Mouse (Mus musculus): Measurements from ENCODE around the gene Chst4. TPM values are rescaled to one million over a fixed set of nuclear protein-coding genes. Genes with fewer than 3 reads are reported as not detected.
"Not testable (repeated sequence)": the region's sequence is repeated elsewhere in the genome, so short reads cannot be mapped to it uniquely, and the experiment has no call there.

Chst4 gene
- not detected in 2 replicates for total RNA-seq (2014; fragmentation: Nextera tagmentation)
- total RNA-seq (2017): not detected in 2 replicates

GRCm38 (mm10) chr8:110039659-110040058 is at the start of gene Chst4:
Chst4 (minus strand) TSS chr8:110039740.
- ATAC-seq (replicated peaks; ENCODE audit: poor library complexity, severe bottlenecking): no peak

GRCm38 (mm10) chr8:110082416-110083105 is 43.0 kb upstream of the Chst4 start:
- ATAC-seq (replicated peaks; ENCODE audit: poor library complexity, severe bottlenecking): no peak

GRCm38 (mm10) chr8:110079282-110080221 is 40.0 kb upstream of the Chst4 start, which contains the start of gene Zfp612:
Zfp612 (plus strand) TSS chr8:110079746.
- peak; percentile 81 for ATAC-seq (replicated peaks; ENCODE audit: poor library complexity, severe bottlenecking)

GRCm38 (mm10) chr8:110074496-110074895 is 35.0 kb upstream of the Chst4 start:
- ATAC-seq (replicated peaks; ENCODE audit: poor library complexity, severe bottlenecking): no peak

- peak; percentile 80 for ATAC-seq (replicated peaks; ENCODE audit: poor library complexity, severe bottlenecking)
These were observed 32.1 kb upstream of the Chst4 start for GRCm38 (mm10) chr8:110071600-110071999.

- ATAC-seq (replicated peaks; ENCODE audit: poor library complexity, severe bottlenecking): no peak
These were observed 30.2 kb upstream of the Chst4 start for GRCm38 (mm10) chr8:110069706-110070105.

GRCm38 (mm10) chr8:110065676-110066075 is 26.1 kb upstream of the Chst4 start:
- no peak for ATAC-seq (replicated peaks; ENCODE audit: poor library complexity, severe bottlenecking)

GRCm38 (mm10) chr8:110064606-110065365 is 25.2 kb upstream of the Chst4 start:
- no peak for ATAC-seq (replicated peaks; ENCODE audit: poor library complexity, severe bottlenecking)

GRCm38 (mm10) chr8:110064161-110064560 is 24.6 kb upstream of the Chst4 start:
- no peak for ATAC-seq (replicated peaks; ENCODE audit: poor library complexity, severe bottlenecking)

GRCm38 (mm10) chr8:110058207-110058606 is 18.7 kb upstream of the Chst4 start:
- no peak for ATAC-seq (replicated peaks; ENCODE audit: poor library complexity, severe bottlenecking)

GRCm38 (mm10) chr8:110051208-110051607 is 11.7 kb upstream of the Chst4 start:
- no peak for ATAC-seq (replicated peaks; ENCODE audit: poor library complexity, severe bottlenecking)

- no peak for ATAC-seq (replicated peaks; ENCODE audit: poor library complexity, severe bottlenecking)
These were observed 969 bp upstream of the Chst4 start for GRCm38 (mm10) chr8:110040509-110040908.

- no peak for ATAC-seq (replicated peaks; ENCODE audit: poor library complexity, severe bottlenecking)
These were observed 324 bp downstream of the Chst4 start for GRCm38 (mm10) chr8:110039216-110039615.

- ATAC-seq (replicated peaks; ENCODE audit: poor library complexity, severe bottlenecking): no peak
These were observed 3.4 kb downstream of the Chst4 start for GRCm38 (mm10) chr8:110036156-110036555.

GRCm38 (mm10) chr8:110034331-110034730 is 5.2 kb downstream of the Chst4 start:
- no peak for ATAC-seq (replicated peaks; ENCODE audit: poor library complexity, severe bottlenecking)

- ATAC-seq (replicated peaks; ENCODE audit: poor library complexity, severe bottlenecking): not testable (repeated sequence)
These were observed 5.8 kb downstream of the Chst4 start for GRCm38 (mm10) chr8:110033771-110034170.

GRCm38 (mm10) chr8:110022768-110023344 is 16.7 kb downstream of the Chst4 start:
- ATAC-seq (replicated peaks; ENCODE audit: poor library complexity, severe bottlenecking): no peak

- ATAC-seq (replicated peaks; ENCODE audit: poor library complexity, severe bottlenecking): no peak
These were observed 17.5 kb downstream of the Chst4 start for GRCm38 (mm10) chr8:110022081-110022480.

- ATAC-seq (replicated peaks; ENCODE audit: poor library complexity, severe bottlenecking): peak; percentile 61
These were observed 28.7 kb downstream of the Chst4 start for GRCm38 (mm10) chr8:110010868-110011267.

- no peak for ATAC-seq (replicated peaks; ENCODE audit: poor library complexity, severe bottlenecking)
These were observed 30.5 kb downstream of the Chst4 start for GRCm38 (mm10) chr8:110008995-110009446.
